18 mouse cellular contexts compared by ENCODE assay signal in genomic region chr13:38429671-38430070, GRCm38 (mm10).
DNase-seq lines count a peak whose midpoint lies in the region; ATAC-seq and TF ChIP-seq lines count a peak whose summit lies in the region.
"Had no signal": no experiment of that assay in that cellular context is flagged by ENCODE, and none has a peak within 500 bp of the region (broad histone marks: within the 10 kb centered on the region; RNA-seq: fewer than 3 reads in every experiment).

No protein-coding gene starts in this region.

- peak overlapping the region; percentile 16; the same call in 1 of the 2 replicates for H3K4me2 ChIP-seq in kidney, embryonic 15.5 days
- no peak overlapping the region for H3K4me2 ChIP-seq in forebrain, embryonic 12.5 days
- H3K4me2 ChIP-seq: embryonic facial prominence, embryonic 13.5 days; heart, embryonic 13.5 days had no signal

- peak; percentile 94 for ATAC-seq in kidney, embryonic 15.5 days (replicated peaks; ENCODE audit: low FRiP score)
- no peak for ATAC-seq in forebrain, embryonic 12.5 days (ENCODE audit: low FRiP score)
- ATAC-seq: forebrain, embryonic 14.5 days had no signal

- no peak for TF ChIP-seq CTCF in kidney, adult 2 months (conservative IDR thresholded peaks at IDR 0.05; ENCODE audit: insufficient read depth, insufficient read length, low read depth, low read length)
- no peak for TF ChIP-seq CTCF in layer of hippocampus, adult 2 months (conservative IDR thresholded peaks at IDR 0.05)

- TF ChIP-seq POLR2A in kidney, adult 2 months (IDR thresholded peaks at IDR 0.05; ENCODE audit: low read depth, low read length) = no peak

- peak overlapping the region; percentile 55 for H3K27ac ChIP-seq in kidney, adult 2 months (ENCODE audit: insufficient read depth, low read depth, low read length)
- peak overlapping the region; percentile 82 for H3K27ac ChIP-seq in kidney, embryonic 15.5 days
- no peak overlapping the region for H3K27ac ChIP-seq in layer of hippocampus, adult 2 months
- no peak overlapping the region for H3K27ac ChIP-seq in forebrain, embryonic 12.5 days
- H3K27ac ChIP-seq: embryonic facial prominence, embryonic 13.5 days; heart, embryonic 13.5 days had no signal

- peaks cover 14% of the 10 kb centered on the region; the same call in 1 of the 2 replicates for H3K4me1 ChIP-seq in kidney, adult 2 months (ENCODE audit: control insufficient read depth, insufficient read depth, low read length)
- H3K4me1 ChIP-seq in kidney, embryonic 15.5 days = peaks cover 26% of the 10 kb centered on the region
- H3K4me1 ChIP-seq in forebrain, embryonic 12.5 days = no peaks in the 10 kb centered on the region; the same call in 1 of the 2 replicates
- H3K4me1 ChIP-seq: heart, embryonic 13.5 days had no signal

- WGBS in kidney, adult 2 months = 17% methylated on average over 8 of the region's 8 CpGs
- 9% methylated on average over 8 of the region's 8 CpGs for WGBS in kidney, embryonic 15.5 days
- 84% methylated on average over 8 of the region's 8 CpGs for WGBS in forebrain, embryonic 12.5 days

- no peaks in the 10 kb centered on the region for H3K27me3 ChIP-seq in kidney, adult 2 months (replicated peaks; ENCODE audit: control insufficient read depth, insufficient read depth, low read length)
- no peaks in the 10 kb centered on the region for H3K27me3 ChIP-seq in kidney, embryonic 15.5 days
- no peaks in the 10 kb centered on the region for H3K27me3 ChIP-seq in forebrain, embryonic 12.5 days
- H3K27me3 ChIP-seq: embryonic facial prominence, embryonic 13.5 days; heart, embryonic 13.5 days had no signal

- H3K36me3 ChIP-seq in kidney, adult 2 months (ENCODE audit: control insufficient read depth, insufficient read depth, low read length) = no peaks in the 10 kb centered on the region
- H3K36me3 ChIP-seq in kidney, embryonic 15.5 days = no peaks in the 10 kb centered on the region
- no peaks in the 10 kb centered on the region for H3K36me3 ChIP-seq in forebrain, embryonic 12.5 days (replicated peaks)
- H3K36me3 ChIP-seq: embryonic facial prominence, embryonic 13.5 days; heart, embryonic 13.5 days had no signal

- no peak overlapping the region for H3K9ac ChIP-seq in kidney, embryonic 15.5 days
- H3K9ac ChIP-seq in forebrain, embryonic 12.5 days = no peak overlapping the region
- H3K9ac ChIP-seq: embryonic facial prominence, embryonic 13.5 days; heart, embryonic 13.5 days had no signal

- H3K9me3 ChIP-seq in kidney, embryonic 15.5 days (replicated peaks) = no peaks in the 10 kb centered on the region
- no peaks in the 10 kb centered on the region for H3K9me3 ChIP-seq in forebrain, embryonic 12.5 days
- H3K9me3 ChIP-seq: heart, embryonic 13.5 days had no signal

- peak; percentile 84 for DNase-seq in kidney, adult 2 months
- peak; percentile 78 for DNase-seq in kidney, postnatal 14 days
- DNase-seq in mesoderm, embryonic 11.5 days (ENCODE audit: low read depth, low spot score) = peak; percentile 32
- DNase-seq in right cerebral cortex, postnatal 4 days = no peak
- DNase-seq in layer of hippocampus, adult 2 months (ENCODE audit: low spot score in 2 of 2) = no peak
- no peak for DNase-seq in layer of hippocampus, adult 9-11 months
- DNase-seq: adrenal gland, postnatal 10 days; cerebellum, adult 11-12 months; cerebellum, adult 9-10 months; cerebellum, postnatal 25 days; gastrocnemius, postnatal 36 days; heart, adult 11 months; heart, postnatal 36 days had no signal

- no peak overlapping the region for H3K4me3 ChIP-seq in kidney, adult 2 months (ENCODE audit: insufficient read depth, low read depth, low read length)
- no peak overlapping the region for H3K4me3 ChIP-seq in kidney, embryonic 15.5 days (replicated peaks)
- H3K4me3 ChIP-seq in layer of hippocampus, adult 2 months = no peak overlapping the region
- H3K4me3 ChIP-seq in forebrain, embryonic 12.5 days (replicated peaks) = no peak overlapping the region
- H3K4me3 ChIP-seq: embryonic facial prominence, embryonic 13.5 days; heart, embryonic 13.5 days had no signal

Comparison
In these comparisons a context has a peak if more than half of its experiments do, and no peak if none do; other contexts are left out.
1. DNase-seq: peak in kidney, adult 2 months (single experiment), kidney, postnatal 14 days (single experiment) and mesoderm, embryonic 11.5 days (single experiment); none in right cerebral cortex, postnatal 4 days (single experiment), layer of hippocampus, adult 2 months (0 of 2) and layer of hippocampus, adult 9-11 months (single experiment).
2. H3K27ac ChIP-seq: peak in kidney, adult 2 months (single experiment) and kidney, embryonic 15.5 days (single experiment); none in layer of hippocampus, adult 2 months (single experiment) and forebrain, embryonic 12.5 days (single experiment).